Mouse (Mus musculus): ENCODE results near the gene Plekho2.

The Plekho2 gene

DNA sequence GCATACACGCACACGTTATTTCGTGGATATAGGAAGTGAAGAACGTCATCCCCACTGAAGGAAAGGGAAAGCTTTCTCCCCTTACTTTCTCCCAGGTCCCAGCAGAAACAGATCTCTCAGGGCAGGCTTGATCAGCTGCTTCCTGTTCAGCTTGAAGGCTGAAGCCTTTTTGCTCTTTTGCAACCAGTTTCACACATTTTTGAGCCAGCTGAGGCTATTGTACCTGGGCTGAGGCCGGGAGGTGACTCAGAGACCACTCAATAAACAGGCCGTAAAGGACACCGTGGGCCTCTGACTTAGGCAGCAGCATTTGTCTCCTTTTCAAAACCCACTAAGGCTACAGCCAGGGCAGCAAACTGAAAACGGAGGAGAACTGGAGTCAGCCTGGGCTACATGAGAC lies 46.9 kb downstream of the Plekho2 start:
- in situ Hi-C loops (cut with MboI), result no loop called here

DNA sequence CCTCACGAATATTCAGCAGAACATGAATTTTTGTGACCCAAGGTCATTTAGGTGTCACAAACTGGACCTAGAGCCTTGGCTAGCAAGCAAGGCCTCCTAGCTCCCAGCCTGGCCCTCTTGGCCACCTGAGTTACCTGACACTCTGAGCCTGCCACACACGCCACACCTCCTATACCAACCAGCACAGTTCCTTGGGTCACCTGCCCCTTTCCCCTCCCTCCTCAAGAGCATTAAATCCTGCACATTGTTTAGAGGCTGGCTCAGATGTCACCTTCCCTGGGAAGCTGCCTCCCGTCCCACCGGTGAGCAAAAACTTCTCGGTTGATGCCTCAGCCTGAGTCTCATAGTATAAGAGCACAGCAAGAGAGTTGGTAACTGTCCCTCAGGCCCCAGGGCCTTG lies 48.6 kb downstream of the Plekho2 start:
- in situ Hi-C loops (cut with MboI), result no loop called here

GRCm38 (mm10) chr9:65529659-65530058 lies 50.2 kb downstream of the Plekho2 start:
- in situ Hi-C loops (cut with MboI), result no loop called here

DNA sequence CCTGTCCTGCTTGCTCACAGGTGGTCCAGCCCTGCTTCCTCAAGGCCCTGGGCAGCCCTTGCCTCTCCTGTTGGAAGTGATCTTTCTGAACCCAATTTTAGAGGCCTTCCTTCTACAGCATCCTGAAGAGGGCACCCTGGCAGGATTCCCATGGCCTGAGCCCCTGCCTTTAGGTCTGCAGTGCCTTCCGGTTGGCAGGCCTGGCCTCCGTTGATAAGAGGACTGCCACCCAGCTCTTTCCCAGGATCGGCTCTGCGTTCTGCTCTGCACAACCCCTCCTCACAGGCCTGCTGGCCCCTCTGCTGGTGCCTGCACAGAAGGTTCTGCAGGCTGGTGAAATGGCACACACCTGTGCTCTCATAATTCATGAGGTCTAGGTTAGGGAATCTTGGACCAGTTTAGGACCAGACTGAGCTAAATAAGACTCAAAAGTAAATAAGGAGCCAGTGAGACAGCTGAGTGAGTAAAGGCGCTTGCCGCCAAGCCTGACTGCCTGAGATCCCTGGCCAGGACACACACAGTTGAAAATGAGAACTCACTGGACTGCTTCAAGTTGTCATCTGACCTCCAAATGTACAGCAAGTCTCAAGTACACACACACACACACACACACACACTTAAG lies 51.3 kb downstream of the Plekho2 start:
- in situ Hi-C loops (cut with MboI), result no loop called here

DNA sequence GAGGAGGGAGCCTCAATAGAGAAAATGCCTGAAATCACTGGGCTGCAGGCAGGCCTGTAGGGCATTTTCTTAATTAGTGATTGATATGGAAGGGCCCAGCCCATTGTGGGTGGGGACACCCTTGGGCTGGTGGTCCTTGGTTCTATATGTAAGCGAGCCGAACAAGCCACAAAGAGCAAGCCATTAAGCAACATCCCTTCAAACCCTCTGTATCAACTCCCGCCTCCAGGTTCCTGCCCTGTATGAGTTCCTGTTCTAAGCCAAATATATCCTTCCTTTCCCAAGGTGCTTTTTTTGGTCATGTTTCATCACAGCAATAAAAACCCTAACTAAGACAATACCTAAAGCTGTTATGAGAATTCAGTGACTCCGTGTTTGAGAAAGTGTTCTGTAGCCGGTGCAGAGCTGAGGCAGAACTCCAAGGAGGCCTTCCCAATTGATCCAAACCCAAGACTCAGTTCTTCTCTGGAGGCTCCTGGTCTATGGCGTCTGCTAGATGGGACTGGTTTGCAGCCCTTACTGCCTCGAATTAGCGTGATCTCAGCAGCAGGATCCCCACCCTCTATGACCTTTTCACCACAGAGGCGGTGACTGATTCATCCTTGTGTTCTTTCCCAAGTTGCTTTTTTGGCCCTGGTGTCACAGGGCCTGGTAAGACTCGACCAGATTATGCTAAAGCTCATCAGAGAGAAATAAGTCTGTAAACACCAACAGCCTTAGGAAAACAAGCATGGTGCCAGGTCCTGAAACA lies 54.2 kb downstream of the Plekho2 start:
- in situ Hi-C loops (cut with MboI), result no loop called here

- in situ Hi-C loops (cut with MboI), result loop anchor here (5.0 kb wide), 2 partner anchors 59 to 139 kb away; partner anchors contain the start of gene Plekho2
These were observed 56.1 kb downstream of the Plekho2 start for GRCm38 (mm10) chr9:65523611-65524364.

- in situ Hi-C loops (cut with MboI), result loop anchor here (5.0 kb wide), 2 partner anchors 62 to 142 kb away; partner anchors contain the start of gene Plekho2
These were observed 59.3 kb downstream of the Plekho2 start for GRCm38 (mm10) chr9:65520505-65520876.

DNA sequence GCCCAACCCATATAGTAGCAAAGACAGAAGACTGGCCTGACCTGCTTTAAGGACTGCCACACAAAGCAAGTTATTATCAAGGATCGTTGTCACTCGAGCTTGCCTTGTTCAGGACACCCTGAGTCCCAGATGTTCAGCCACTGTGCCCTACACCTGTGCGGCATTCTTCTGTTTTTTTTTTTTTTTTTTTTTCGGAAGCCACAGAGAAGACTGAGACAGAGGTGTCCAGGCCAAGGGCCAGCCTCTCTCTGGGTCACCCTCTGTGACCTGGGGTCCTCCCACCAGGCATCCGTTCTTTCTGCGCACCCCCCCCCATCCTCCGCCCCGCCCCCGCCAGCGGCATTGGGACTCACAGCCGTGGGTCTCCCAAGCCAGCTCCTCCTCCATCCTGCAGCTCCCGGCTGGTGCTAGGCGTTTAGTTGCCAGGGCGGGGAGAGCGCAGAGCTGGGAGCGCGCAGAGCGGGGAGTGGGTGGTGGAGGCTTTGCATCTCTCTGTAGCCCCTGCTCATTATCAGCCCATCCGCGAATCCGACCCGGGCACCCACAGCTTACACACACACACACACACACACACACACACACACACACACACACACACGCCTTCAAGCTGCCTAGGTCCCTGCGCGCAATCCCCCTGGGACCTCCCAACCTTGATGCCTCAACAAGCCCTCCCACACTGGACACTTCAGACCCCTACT lies 59.9 kb downstream of the Plekho2 start, which contains the start of gene Ankdd1a:
TSS of gene Ankdd1a (minus strand) at position 387 of the 698 bp plus-strand sequence.
- in situ Hi-C loops (cut with MboI), result loop anchor here (5.0 kb wide), 2 partner anchors 62 to 142 kb away; partner anchors contain the start of gene Plekho2

DNA sequence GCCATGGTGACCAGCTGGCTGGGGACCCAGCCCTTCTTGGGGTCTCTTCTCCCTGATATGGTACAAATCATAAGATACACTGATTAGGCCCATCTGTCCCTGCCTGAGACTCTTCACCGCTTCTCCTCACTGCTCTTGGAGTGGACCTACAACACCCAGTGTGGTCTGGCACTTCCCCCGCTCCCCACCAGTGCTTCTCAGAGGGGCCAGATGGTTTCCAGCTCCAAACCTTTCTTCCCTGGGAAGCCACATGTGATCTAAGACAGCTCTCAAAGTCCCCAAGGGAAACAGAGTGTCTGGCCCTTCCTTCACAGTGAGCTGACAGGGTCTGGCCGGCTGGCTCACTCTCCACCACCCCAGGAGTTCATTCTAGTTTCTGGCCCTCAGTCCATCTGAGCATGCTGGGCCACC lies 65.0 kb downstream of the Plekho2 start:
- in situ Hi-C loops (cut with MboI), result no loop called here

GRCm38 (mm10) chr9:65514431-65514830 lies 65.4 kb downstream of the Plekho2 start:
- in situ Hi-C loops (cut with MboI), result no loop called here

DNA sequence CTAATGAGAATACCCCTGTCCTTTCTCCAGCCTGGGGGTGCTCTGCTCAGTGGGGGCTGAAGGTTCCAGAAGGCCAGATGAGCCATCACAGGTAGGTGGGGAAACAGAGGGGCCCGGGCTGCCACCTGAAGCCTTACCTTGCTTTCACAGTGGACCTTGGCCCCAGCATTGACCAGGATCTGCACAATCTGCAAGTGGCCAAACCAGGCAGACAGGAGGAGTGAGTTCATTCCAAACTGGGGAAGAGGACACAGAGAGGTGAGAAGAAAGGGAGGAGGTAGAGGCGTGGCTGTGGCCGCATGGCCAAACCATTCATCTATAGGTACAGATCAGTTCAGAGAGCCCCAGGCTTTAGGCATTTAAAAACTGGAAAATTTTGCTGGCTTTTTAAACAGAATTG lies 67.3 kb downstream of the Plekho2 start:
- in situ Hi-C loops (cut with MboI), result no loop called here

DNA sequence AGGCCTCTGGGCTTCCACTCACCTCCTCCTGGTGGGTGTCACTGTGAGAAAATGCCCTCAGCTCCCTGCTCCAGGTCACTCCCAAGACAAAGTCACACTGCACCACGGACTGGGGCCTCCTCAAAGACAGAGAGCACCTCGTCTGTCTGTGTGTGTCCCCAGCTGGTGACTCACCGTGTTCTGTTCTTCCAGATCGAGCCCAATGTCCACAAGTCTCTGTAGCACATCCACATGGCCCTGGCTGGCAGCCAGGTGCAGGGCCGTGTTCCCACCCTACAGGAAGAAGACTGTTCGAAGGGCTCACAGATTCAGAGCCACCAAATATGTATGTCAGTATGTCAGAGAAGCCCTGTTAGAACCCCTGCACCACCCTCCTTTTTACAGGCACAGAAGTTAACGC lies 71.4 kb downstream of the Plekho2 start:
- in situ Hi-C loops (cut with MboI), result no loop called here

DNA sequence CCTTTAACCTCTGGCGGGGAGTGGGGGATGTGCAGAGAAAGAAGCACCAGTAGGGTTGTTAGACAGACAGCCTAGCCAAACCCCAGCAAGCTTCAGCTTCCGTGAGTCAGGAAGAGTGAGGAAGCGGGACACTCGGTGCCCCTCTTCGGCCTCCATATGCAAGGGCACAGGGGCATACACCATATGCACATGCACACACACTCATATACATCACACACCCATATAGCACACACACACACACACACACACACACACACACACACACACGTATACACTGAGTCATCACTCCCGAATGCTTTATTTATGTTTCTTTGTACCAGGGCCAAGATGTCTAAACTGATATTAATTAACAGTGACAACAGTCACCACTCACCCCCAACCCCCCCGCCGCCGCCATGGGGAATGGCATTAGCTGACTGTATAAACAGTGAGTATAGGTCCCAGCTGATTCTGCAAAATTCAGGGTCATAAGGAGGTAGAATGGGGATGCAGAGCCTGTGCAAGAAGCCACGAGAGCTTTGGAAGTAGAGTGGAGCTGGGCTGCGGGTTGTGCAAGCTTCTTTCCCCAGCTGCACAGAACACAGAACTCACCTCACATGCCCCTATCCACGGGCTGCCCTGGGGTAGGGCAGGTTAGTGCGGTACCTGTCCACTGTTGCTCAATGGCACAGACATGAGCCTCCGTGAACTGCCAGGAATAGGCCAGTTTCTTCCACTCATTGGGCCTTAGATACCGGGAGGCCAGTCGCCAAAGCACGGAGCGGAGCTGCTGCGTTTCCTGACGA lies 76.9 kb downstream of the Plekho2 start:
- in situ Hi-C loops (cut with MboI), result no loop called here

Measured in mature B cell (primary cell).